Mouse (Mus musculus): ENCODE measurements around the gene Cnih2.
"Not testable (repeated sequence)": the region's sequence is repeated elsewhere in the genome, so short reads cannot be mapped to it uniquely, and the experiment has no call there.

Cnih2 gene

GRCm38 (mm10) chr19:5094243-5094632, 4.1 kb downstream of the Cnih2 start:
- in situ Hi-C loops (cut with MboI), result no loop called here

- in situ Hi-C loops (cut with MboI), result no loop called here
These were observed 4.7 kb downstream of the Cnih2 start for GRCm38 (mm10) chr19:5093481-5094242.

GRCm38 (mm10) chr19:5092083-5092482, 6.2 kb downstream of the Cnih2 start:
- in situ Hi-C loops (cut with MboI), result no loop called here

- in situ Hi-C loops (cut with MboI), result no loop called here
These were observed 9.0 kb downstream of the Cnih2 start for GRCm38 (mm10) chr19:5089324-5089723.

- in situ Hi-C loops (cut with MboI), result no loop called here
These were observed 10.2 kb downstream of the Cnih2 start, which contains the start of gene Yif1a for GRCm38 (mm10) chr19:5087884-5088728. Gene Yif1a, plus strand, starts transcription at chr19:5088538.

GRCm38 (mm10) chr19:5086533-5086932, 11.8 kb downstream of the Cnih2 start:
- in situ Hi-C loops (cut with MboI), result not testable (repeated sequence)

GRCm38 (mm10) chr19:5085145-5085863, 13.0 kb downstream of the Cnih2 start, which contains the start of gene Tmem151a:
Gene Tmem151a, minus strand, starts transcription at chr19:5085531.
- in situ Hi-C loops (cut with MboI), result no loop called here

- in situ Hi-C loops (cut with MboI), result no loop called here
These were observed 13.5 kb downstream of the Cnih2 start for GRCm38 (mm10) chr19:5084834-5085144.

- in situ Hi-C loops (cut with MboI), result no loop called here
These were observed 14.1 kb downstream of the Cnih2 start for GRCm38 (mm10) chr19:5083961-5084833.

- in situ Hi-C loops (cut with MboI), result no loop called here
These were observed 15.7 kb downstream of the Cnih2 start for GRCm38 (mm10) chr19:5082596-5082995.

GRCm38 (mm10) chr19:5082005-5082404, 16.3 kb downstream of the Cnih2 start:
- in situ Hi-C loops (cut with MboI), result no loop called here

- in situ Hi-C loops (cut with MboI), result no loop called here
These were observed 19.0 kb downstream of the Cnih2 start for GRCm38 (mm10) chr19:5079279-5079678.

GRCm38 (mm10) chr19:5073518-5073917, 24.8 kb downstream of the Cnih2 start:
- in situ Hi-C loops (cut with MboI), result no loop called here

GRCm38 (mm10) chr19:5073028-5073427, 25.3 kb downstream of the Cnih2 start:
- in situ Hi-C loops (cut with MboI), result no loop called here

GRCm38 (mm10) chr19:5072389-5073019, 25.8 kb downstream of the Cnih2 start:
- in situ Hi-C loops (cut with MboI), result no loop called here

- in situ Hi-C loops (cut with MboI), result no loop called here
These were observed 26.6 kb downstream of the Cnih2 start for GRCm38 (mm10) chr19:5071545-5072369.

GRCm38 (mm10) chr19:5071077-5071476, 27.2 kb downstream of the Cnih2 start:
- in situ Hi-C loops (cut with MboI), result no loop called here

GRCm38 (mm10) chr19:5069978-5070377, 28.3 kb downstream of the Cnih2 start:
- in situ Hi-C loops (cut with MboI), result no loop called here

- in situ Hi-C loops (cut with MboI), result no loop called here
These were observed 28.8 kb downstream of the Cnih2 start for GRCm38 (mm10) chr19:5069486-5069885.

Data from mature B cell (primary cell).